In genomic region chr9:55307557-55307956, GRCm38 (mm10) we compare ENCODE assay signal across 14 mouse cellular contexts. TPM values are rescaled to one million over a fixed set of nuclear protein-coding genes. Genes with fewer than 3 reads are reported as not detected.
"Had no signal": no experiment of that assay in that cellular context is flagged by ENCODE, and none has a peak within 500 bp of the region (broad histone marks: within the 10 kb centered on the region; RNA-seq: fewer than 3 reads in every experiment).

No protein-coding gene starts in this region.

- H3K4me3 ChIP-seq: layer of hippocampus, adult 2 months; limb, embryonic 13.5 days; liver, embryonic 13.5 days; myocyte; neural tube, embryonic 15.5 days; stomach, embryonic 15.5 days had no signal

- H3K4me1 ChIP-seq: limb, embryonic 13.5 days; liver, embryonic 13.5 days; neural tube, embryonic 15.5 days; stomach, embryonic 15.5 days had no signal

- H3K9ac ChIP-seq: limb, embryonic 13.5 days; liver, embryonic 13.5 days; neural tube, embryonic 15.5 days; stomach, embryonic 15.5 days had no signal

- H3K27ac ChIP-seq: layer of hippocampus, adult 2 months; limb, embryonic 13.5 days; liver, embryonic 13.5 days; neural tube, embryonic 15.5 days; stomach, embryonic 15.5 days had no signal

- H3K27me3 ChIP-seq: limb, embryonic 13.5 days; liver, embryonic 13.5 days; neural tube, embryonic 15.5 days; stomach, embryonic 15.5 days had no signal

- H3K9me3 ChIP-seq: limb, embryonic 13.5 days; liver, embryonic 13.5 days; neural tube, embryonic 15.5 days; stomach, embryonic 15.5 days had no signal

- DNase-seq: kidney, adult 18-20 months; kidney, postnatal 10 days; kidney, postnatal 4 days; left cerebral cortex, postnatal 4 days; liver, embryonic 13.5 days; lung, adult 18-20 months; midbrain, embryonic 14.5 days; thymus, adult 2 months; thymus, postnatal 4 days had no signal

- H3K36me3 ChIP-seq: limb, embryonic 13.5 days; liver, embryonic 13.5 days; neural tube, embryonic 15.5 days; stomach, embryonic 15.5 days had no signal

RNA-seq across cellular contexts. Expression of gene Tmem266, which starts 19.2 kb away (rescaled TPM):
- polyA plus RNA-seq: liver, embryonic 13.5 days; myocyte had no signal
